Mouse (Mus musculus): ENCODE measurements at regions not wholly inside any gene's neighbourhood (a gene's known extent, or its start where the extent isn't known, plus 50 kb on each side); places are given as distances from the start of the nearest gene placed in this dataset.

DNA sequence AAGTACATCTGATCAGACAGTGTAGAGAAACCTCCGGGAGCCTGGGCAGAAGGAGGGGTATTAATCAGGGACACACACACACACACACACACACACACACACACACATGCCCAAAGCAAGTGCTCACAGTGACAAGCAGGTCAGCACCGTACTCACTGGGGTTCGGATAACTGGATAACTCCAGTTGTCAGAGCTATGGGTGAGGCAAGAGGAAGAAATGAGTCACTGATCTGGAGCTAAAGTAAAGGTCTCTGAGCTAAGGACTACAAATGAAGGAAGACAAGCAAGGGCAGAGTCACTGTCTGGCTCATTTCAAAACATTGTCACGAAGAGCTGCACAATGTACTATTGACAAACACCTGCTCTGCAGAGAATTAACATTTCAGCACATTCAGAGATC, 104.9 kb downstream of the Nfkbiz start:
- no peaks in the 10 kb centered on the region for H3K27me3 ChIP-seq (ENCODE audit: insufficient read depth, low read length)
- H3K27ac ChIP-seq (ENCODE audit: low read depth, low read length) = no peak overlapping the region
- no peak for ATAC-seq
- no peaks in the 10 kb centered on the region for H3K36me3 ChIP-seq (ENCODE audit: insufficient read depth)
- no peak overlapping the region for H3K4me2 ChIP-seq (ENCODE audit: low read depth)
- H3K4me1 ChIP-seq (ENCODE audit: insufficient read depth) = no peaks in the 10 kb centered on the region
- no peak overlapping the region for H3K4me3 ChIP-seq (ENCODE audit: low read depth, low read length)
- no peak overlapping the region for H3K9ac ChIP-seq
- no peak for DNase-seq
- 61% methylated on average over 4 of the region's 4 CpGs for WGBS
- no peak for TF ChIP-seq CTCF (IDR thresholded peaks at IDR 0.05; ENCODE audit: low read depth)
- no peaks in the 10 kb centered on the region for H3K9me3 ChIP-seq (ENCODE audit: low read length)

DNA sequence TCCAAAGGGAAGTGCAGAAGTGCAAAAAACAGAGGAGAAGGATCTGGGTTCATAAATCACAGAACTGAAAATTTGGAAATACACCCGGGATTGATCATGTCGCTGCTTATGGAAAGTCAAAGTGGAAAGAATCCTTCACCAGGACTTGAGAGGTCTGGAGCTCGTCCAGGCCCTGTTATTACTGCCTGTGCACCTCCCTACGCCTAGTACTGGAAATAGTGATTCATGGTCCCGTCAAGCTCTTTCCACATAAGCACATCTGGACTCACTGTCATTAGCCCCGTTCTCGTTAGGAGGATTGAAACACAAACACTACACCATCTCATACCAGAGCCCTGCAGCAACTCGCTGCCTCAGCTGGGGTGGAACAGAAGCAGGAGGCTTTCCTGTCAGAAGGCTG, 107.7 kb downstream of the Nfkbiz start:
- no peak for ATAC-seq
- no peaks in the 10 kb centered on the region for H3K9me3 ChIP-seq (ENCODE audit: low read length)
- no peaks in the 10 kb centered on the region for H3K36me3 ChIP-seq (ENCODE audit: insufficient read depth)
- 78% methylated on average over 8 of the region's 8 CpGs for WGBS
- TF ChIP-seq CTCF (IDR thresholded peaks at IDR 0.05; ENCODE audit: low read depth) = no peak
- no peak overlapping the region for H3K27ac ChIP-seq (ENCODE audit: low read depth, low read length)
- no peaks in the 10 kb centered on the region for H3K27me3 ChIP-seq (ENCODE audit: insufficient read depth, low read length)
- H3K4me2 ChIP-seq (ENCODE audit: low read depth) = no peak overlapping the region
- no peak overlapping the region for H3K4me3 ChIP-seq (ENCODE audit: low read depth, low read length)
- H3K4me1 ChIP-seq (ENCODE audit: insufficient read depth) = no peaks in the 10 kb centered on the region
- no peak overlapping the region for H3K9ac ChIP-seq
- no peak for DNase-seq

DNA sequence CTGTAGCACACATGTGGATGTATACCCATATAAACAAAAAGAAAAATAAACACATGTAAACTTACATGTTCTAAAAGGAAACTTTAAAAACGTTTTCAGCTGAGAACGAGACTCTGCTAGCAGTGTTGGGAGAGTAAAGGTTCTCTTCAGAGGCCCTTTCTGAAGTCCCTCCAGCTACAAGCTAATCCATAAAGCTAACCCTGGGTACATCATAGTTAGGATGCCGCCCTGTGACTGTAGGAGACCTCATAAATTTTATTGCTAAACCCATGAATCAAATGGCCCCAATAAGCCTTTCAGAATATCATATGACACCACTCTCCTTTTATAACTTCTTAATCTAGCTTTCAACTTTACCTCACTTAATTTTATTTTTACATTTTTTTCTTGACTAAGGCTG, 112.2 kb downstream of the Nfkbiz start:
- TF ChIP-seq CTCF (IDR thresholded peaks at IDR 0.05; ENCODE audit: low read depth) = no peak
- DNase-seq = no peak
- no peaks in the 10 kb centered on the region for H3K36me3 ChIP-seq (ENCODE audit: insufficient read depth)
- no peak for ATAC-seq
- H3K4me3 ChIP-seq (ENCODE audit: low read depth, low read length) = no peak overlapping the region
- H3K4me1 ChIP-seq (ENCODE audit: insufficient read depth) = no peaks in the 10 kb centered on the region
- no peaks in the 10 kb centered on the region for H3K27me3 ChIP-seq (ENCODE audit: insufficient read depth, low read length)
- no peak overlapping the region for H3K9ac ChIP-seq
- WGBS = 64% methylated on average over 3 of the region's 3 CpGs
- H3K4me2 ChIP-seq (ENCODE audit: low read depth) = no peak overlapping the region
- H3K27ac ChIP-seq (ENCODE audit: low read depth, low read length) = no peak overlapping the region
- H3K9me3 ChIP-seq (ENCODE audit: low read length) = no peaks in the 10 kb centered on the region

DNA sequence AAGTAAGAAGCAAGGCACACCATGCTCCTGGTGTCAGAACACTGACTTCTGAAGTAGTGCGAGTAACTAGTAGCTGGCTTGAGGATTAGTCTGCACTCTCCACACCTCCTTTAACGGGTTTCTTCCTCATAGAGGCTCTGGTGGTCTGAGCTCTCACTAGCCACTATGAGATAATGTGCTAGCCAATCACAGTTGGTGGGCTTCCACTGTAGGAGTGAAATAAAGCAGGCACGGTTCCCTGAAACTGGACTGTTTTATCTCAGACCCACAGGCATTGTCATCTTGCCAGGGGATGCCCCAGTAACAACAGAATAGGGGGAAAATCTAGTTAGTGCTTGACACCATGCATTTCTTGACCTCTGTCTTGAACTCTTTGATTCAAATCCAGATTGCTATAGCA, 118.3 kb downstream of the Nfkbiz start:
- H3K27ac ChIP-seq (ENCODE audit: low read depth, low read length) = no peak overlapping the region
- no peaks in the 10 kb centered on the region for H3K9me3 ChIP-seq (ENCODE audit: low read length)
- WGBS = 56% methylated on average over 3 of the region's 3 CpGs
- ATAC-seq (no peak), DNase-seq (no peak)
- no peak overlapping the region for H3K4me2 ChIP-seq (ENCODE audit: low read depth)
- H3K4me3 ChIP-seq (ENCODE audit: low read depth, low read length) = no peak overlapping the region
- no peak overlapping the region for H3K9ac ChIP-seq
- H3K4me1 ChIP-seq (ENCODE audit: insufficient read depth) = no peaks in the 10 kb centered on the region
- H3K27me3 ChIP-seq (ENCODE audit: insufficient read depth, low read length) = no peaks in the 10 kb centered on the region
- H3K36me3 ChIP-seq (ENCODE audit: insufficient read depth) = no peaks in the 10 kb centered on the region
- TF ChIP-seq CTCF (IDR thresholded peaks at IDR 0.05; ENCODE audit: low read depth) = no peak

DNA sequence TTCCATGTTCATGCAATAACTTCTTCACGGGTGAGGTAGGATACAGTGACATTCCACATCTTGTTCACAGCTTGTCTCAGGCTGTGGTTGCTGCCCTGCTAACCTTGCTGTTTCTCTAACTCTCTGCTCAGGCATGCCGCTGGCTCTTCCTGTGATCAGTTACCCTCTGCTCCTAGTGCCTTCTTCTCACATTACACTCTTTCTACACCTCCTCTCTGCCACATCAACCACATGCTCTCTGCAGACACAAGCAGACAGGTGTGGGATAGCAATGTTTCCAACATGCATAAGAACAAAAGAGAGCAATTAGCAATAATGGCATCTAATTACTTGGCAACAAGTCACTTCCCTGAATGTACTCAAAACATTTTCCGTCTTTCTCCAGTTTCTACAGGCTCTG, 128.7 kb downstream of the Nfkbiz start:
- no peak overlapping the region for H3K9ac ChIP-seq
- H3K4me2 ChIP-seq (ENCODE audit: low read depth) = no peak overlapping the region
- no peaks in the 10 kb centered on the region for H3K4me1 ChIP-seq (ENCODE audit: insufficient read depth)
- no peaks in the 10 kb centered on the region for H3K36me3 ChIP-seq (ENCODE audit: insufficient read depth)
- H3K27ac ChIP-seq (ENCODE audit: low read depth, low read length) = no peak overlapping the region
- no peak for DNase-seq
- WGBS = 48% methylated on average over 3 of the region's 3 CpGs
- TF ChIP-seq CTCF (IDR thresholded peaks at IDR 0.05; ENCODE audit: low read depth) = no peak
- H3K27me3 ChIP-seq (ENCODE audit: insufficient read depth, low read length) = no peaks in the 10 kb centered on the region
- no peak overlapping the region for H3K4me3 ChIP-seq (ENCODE audit: low read depth, low read length)
- ATAC-seq = peak; percentile 58; the same call in 1 of the 2 replicates
- H3K9me3 ChIP-seq (ENCODE audit: low read length) = no peaks in the 10 kb centered on the region

DNA sequence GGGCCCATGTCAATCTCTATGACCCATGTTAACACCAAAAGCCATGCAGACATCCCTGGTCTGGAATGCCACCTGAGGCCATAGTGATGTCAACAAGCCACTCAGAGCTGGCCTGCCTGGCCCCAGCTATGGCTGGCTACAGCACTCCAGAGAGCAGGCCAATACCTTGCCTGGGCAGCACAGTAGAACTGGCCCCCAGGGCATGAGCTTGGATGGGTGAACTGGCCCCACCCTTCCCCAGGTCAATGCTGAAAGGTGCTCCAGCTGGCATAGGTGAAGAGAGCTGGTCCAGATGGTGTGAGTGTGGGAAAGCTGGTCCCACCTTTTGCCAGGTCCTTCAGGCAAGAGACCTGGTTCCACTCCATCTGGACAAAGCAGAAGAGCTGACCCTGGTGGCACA, 132.2 kb downstream of the Nfkbiz start:
- Histone ChIP-seq H3K27ac (ENCODE audit: low read depth, low read length) (no peak overlapping the region), H3K9me3 (ENCODE audit: low read length) (no peaks in the 10 kb centered on the region), H3K4me3 (ENCODE audit: low read depth, low read length) (no peak overlapping the region), H3K9ac (no peak overlapping the region), H3K36me3 (ENCODE audit: insufficient read depth) (no peaks in the 10 kb centered on the region), H3K27me3 (ENCODE audit: insufficient read depth, low read length) (no peaks in the 10 kb centered on the region), H3K4me2 (ENCODE audit: low read depth) (no peak overlapping the region), H3K4me1 (ENCODE audit: insufficient read depth) (no peaks in the 10 kb centered on the region)
- no peak for TF ChIP-seq CTCF (IDR thresholded peaks at IDR 0.05; ENCODE audit: low read depth)
- no peak for ATAC-seq
- no peak for DNase-seq

DNA sequence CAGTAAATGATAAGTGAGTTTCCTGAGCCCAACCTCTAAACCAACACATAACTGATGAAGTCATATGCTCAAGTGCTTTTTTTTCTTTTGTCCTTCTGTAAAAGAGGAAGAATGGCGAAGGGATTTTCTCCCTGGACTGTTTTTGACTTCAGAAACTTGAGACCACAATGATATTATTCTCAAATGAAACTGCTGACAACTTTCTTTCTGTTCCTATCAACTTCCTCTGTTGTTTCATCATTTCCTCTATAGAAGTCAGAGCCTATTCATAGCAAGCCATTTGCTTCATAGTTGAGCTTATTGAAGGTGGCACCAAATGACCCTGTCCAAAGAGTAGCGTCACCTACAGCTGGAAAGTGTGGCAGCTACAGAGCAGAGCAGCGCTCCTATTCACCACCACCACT, 140.2 kb downstream of the Nfkbiz start:
- no peak overlapping the region for H3K4me2 ChIP-seq (ENCODE audit: low read depth)
- no peak for TF ChIP-seq CTCF (IDR thresholded peaks at IDR 0.05; ENCODE audit: low read depth)
- ATAC-seq (no peak), DNase-seq (no peak)
- no peaks in the 10 kb centered on the region for H3K36me3 ChIP-seq (ENCODE audit: insufficient read depth)
- no peak overlapping the region for H3K4me3 ChIP-seq (ENCODE audit: low read depth, low read length)
- WGBS = 80% methylated on average over 3 of the region's 3 CpGs
- no peak overlapping the region for H3K27ac ChIP-seq (ENCODE audit: low read depth, low read length)
- H3K27me3 ChIP-seq (ENCODE audit: insufficient read depth, low read length) = no peaks in the 10 kb centered on the region
- H3K4me1 ChIP-seq (ENCODE audit: insufficient read depth) = no peaks in the 10 kb centered on the region
- H3K9me3 ChIP-seq (ENCODE audit: low read length) = no peaks in the 10 kb centered on the region
- no peak overlapping the region for H3K9ac ChIP-seq

DNA sequence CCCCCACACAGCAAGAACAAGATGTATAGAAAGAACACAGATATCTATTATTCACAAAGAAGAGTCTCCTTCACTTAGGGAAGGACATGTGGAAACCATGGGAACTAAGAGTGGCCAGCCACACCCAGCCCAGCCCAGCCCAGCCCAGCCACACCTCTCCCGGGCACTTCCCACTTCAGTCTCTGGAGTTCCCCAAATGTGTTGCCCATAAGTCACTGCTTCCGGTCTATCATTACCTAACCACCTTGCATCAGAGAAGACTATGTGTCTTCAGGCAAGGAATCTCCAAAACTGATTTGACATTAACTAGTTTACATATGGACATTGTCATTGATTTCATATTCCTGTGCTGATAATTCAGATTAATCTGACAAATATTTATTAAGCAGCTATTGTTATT, 147.6 kb downstream of the Nfkbiz start:
- H3K4me2 ChIP-seq (ENCODE audit: low read depth) = no peak overlapping the region
- H3K36me3 ChIP-seq (ENCODE audit: insufficient read depth) = no peaks in the 10 kb centered on the region
- ATAC-seq (no peak), DNase-seq (no peak)
- H3K27ac ChIP-seq (ENCODE audit: low read depth, low read length) = no peak overlapping the region
- TF ChIP-seq CTCF (IDR thresholded peaks at IDR 0.05; ENCODE audit: low read depth) = no peak
- no peaks in the 10 kb centered on the region for H3K9me3 ChIP-seq (ENCODE audit: low read length)
- no peak overlapping the region for H3K9ac ChIP-seq
- no peaks in the 10 kb centered on the region for H3K27me3 ChIP-seq (ENCODE audit: insufficient read depth, low read length)
- WGBS = 91% methylated on average over 2 of the region's 2 CpGs
- no peaks in the 10 kb centered on the region for H3K4me1 ChIP-seq (ENCODE audit: insufficient read depth)
- H3K4me3 ChIP-seq (ENCODE audit: low read depth, low read length) = no peak overlapping the region
